Mouse (Mus musculus) cortical plate, adult 2 months (tissue): ENCODE results near the gene Tas2r137. TPM values are rescaled to one million over a fixed set of nuclear protein-coding genes. Genes with fewer than 3 reads are reported as not detected.

Source experiments
- H3K27ac ChIP-seq: fragments of 200-500 bp; 2 replicates; pipeline ENCODE4 v1.5.1; 2012; ENCODE audit warnings: low read length, control low read depth, inconsistent platforms; ENCODE audit not compliant: insufficient read depth
- H3K4me1 ChIP-seq: fragments of 200-500 bp; 2 replicates; pipeline ENCODE4 v1.6.1; 2011; ENCODE audit warnings: low read length; ENCODE audit not compliant: control insufficient read depth, insufficient read depth
- H3K4me3 ChIP-seq: fragments of 200-500 bp; 2 replicates; pipeline ENCODE4 v1.5.1; 2011; ENCODE audit warnings: mild to moderate bottlenecking, low read length, control low read depth; ENCODE audit not compliant: insufficient read depth
- CTCF ChIP-seq: fragments of 200-500 bp; IDR thresholded peaks from 2 replicates; pipeline ENCODE4 v1.5.1; 2011; ENCODE audit warnings: mild to moderate bottlenecking, control low read depth, low read length; ENCODE audit not compliant: insufficient read depth; ENCODE audit errors: extremely low read depth
- POLR2A ChIP-seq: fragments of 200-500 bp; IDR thresholded peaks from 2 replicates; pipeline ENCODE4 v1.6.1; 2011; ENCODE audit warnings: mild to moderate bottlenecking, low read length, control low read depth; ENCODE audit not compliant: insufficient read depth; ENCODE audit errors: extremely low read depth
- polyA plus RNA-seq: library from polyadenylated mRNA; depleted of rRNA; stranded (reverse); fragments of >200 nt; gene quantifications from 2 replicates; pipeline ENCODE4 v1.2.3, GENCODE M21; 2012; rRNA removed

Tas2r137 gene
- polyA plus RNA-seq, 1 experiment = 0.19 TPM

DNA sequence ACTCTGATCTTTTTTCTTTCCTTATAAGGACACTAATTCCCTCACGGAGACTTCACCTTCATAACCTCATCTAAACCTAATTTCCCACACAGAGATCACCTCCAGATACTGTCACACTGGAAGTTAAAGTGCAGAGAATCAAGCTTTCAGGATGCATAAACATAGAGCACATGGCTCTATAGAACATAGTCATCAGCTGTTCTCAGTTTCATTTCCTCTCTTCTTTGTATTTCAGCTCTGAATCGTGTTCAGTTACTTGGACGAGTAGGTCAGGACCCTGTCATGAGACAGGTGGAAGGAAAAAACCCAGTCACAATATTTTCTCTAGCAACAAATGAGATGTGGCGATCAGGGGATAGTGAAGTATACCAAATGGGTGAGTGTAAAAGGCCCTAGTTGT, 14.9 kb upstream of the Tas2r137 start:
- no peak overlapping the region for H3K4me3 ChIP-seq
- TF ChIP-seq POLR2A = no peak
- no peak for TF ChIP-seq CTCF
- no peaks in the 10 kb centered on the region for H3K4me1 ChIP-seq
- no peak overlapping the region for H3K27ac ChIP-seq

DNA sequence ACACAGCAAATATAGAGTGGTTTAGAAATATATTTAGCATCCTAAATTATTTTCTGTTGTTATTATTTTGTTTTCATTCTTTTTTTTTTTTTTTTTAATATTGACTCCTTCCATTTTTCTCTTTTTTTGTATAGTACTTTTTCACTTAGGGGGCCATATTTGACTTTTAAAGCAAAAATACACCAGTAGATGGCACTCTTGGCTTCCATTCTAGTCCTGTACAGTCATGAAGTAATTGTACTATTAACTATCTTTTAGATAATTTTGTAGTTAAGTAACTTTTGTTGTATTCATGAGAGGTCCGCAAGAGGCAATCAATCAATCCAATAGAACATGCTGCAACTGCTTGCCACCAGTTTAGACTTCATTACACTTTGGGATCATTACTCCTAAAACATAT, 11.3 kb upstream of the Tas2r137 start:
- TF ChIP-seq CTCF = no peak
- no peak for TF ChIP-seq POLR2A
- Histone ChIP-seq H3K27ac (no peak overlapping the region), H3K4me1 (no peaks in the 10 kb centered on the region), H3K4me3 (no peak overlapping the region)

DNA sequence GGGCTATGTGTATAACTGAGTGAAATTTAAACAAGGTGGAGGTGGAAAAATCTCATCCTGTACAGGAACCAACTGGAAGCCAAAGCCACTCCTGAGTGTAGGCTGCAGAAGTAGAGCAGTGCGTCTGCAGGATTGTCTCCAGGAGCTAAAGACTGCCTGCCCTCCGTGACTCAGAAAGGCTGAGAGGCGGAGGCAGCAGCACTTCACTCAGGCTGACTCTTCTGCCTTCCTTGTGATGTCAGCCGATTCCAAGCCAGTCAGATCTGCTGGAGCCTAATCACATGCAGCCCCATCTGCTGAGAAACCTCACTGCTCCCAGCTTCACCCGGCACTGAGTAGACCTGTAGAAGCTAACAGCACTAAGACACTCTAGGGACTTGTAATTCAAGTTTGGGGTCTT, 8.7 kb upstream of the Tas2r137 start:
- TF ChIP-seq POLR2A (no peak), CTCF (no peak)
- Histone ChIP-seq H3K4me3 (no peak overlapping the region), H3K27ac (no peak overlapping the region), H3K4me1 (no peaks in the 10 kb centered on the region)

DNA sequence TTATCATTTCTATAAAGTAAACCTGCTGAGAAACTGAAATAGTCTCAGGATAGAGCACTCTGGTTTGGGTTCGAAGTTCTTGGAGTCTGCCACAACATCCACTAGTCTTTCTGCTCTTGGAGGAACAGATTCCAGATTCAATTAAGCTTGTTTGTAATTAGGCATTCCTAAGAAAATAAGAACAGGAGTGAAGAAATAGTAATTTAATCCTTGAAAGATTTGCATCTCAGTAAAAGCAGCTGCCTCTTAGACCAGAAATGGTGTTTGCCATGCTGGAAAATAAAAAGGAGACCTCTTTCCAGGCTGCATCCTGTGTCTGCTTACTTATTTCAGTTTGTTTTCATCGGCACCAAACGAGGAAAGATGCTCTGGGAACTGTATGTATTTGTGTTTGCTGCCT, 2.2 kb downstream of the Tas2r137 start, which contains the start of gene Tas2r108:
Gene Tas2r108 (plus strand): TSS at position 301 of the 400 bp plus-strand sequence.
- no peaks in the 10 kb centered on the region for H3K4me1 ChIP-seq
- H3K4me3 ChIP-seq = no peak within 1 kb of the TSS
- TF ChIP-seq CTCF (no peak), POLR2A (no peak)
- H3K27ac ChIP-seq = no peak within 1 kb of the TSS

DNA sequence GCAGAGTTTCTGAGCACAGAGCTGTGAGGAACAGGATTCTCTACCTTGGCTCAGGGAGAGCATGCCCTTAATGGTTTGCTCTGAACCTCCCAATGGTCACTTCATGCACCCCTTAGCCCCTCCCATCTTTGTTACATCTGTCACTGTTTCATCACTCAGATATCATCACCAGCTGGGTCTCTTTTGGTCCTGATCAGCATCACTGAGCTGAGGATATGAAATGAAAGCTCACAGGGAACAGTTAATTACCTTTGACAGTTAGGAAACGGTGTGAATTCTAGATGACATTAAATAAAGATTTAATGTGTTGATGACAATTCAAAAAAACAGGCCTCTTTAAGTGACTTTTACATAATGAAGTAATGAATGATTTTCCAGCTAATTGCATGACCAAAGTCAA, 28.4 kb downstream of the Tas2r137 start, which contains the start of gene Prss37:
Gene Prss37 (minus strand): TSS at position 101 of the 400 bp plus-strand sequence.
- H3K4me3 ChIP-seq = no peak within 1 kb of the TSS
- no peak within 1 kb of the TSS for H3K27ac ChIP-seq
- no peaks in the 10 kb centered on the region for H3K4me1 ChIP-seq
- TF ChIP-seq POLR2A = no peak
- TF ChIP-seq CTCF = no peak

Other genes with a start within 250 kb of the Tas2r137 start
- 38.1 and 40.8 TPM in 2 replicates for gene Agk, start 166.1 kb upstream of the Tas2r137 start, polyA plus RNA-seq
- gene E330009J07Rik, start 55.1 kb upstream of the Tas2r137 start, polyA plus RNA-seq = 34.9 and 36.6 TPM in 2 replicates
- 0.11 and 0.17 TPM in 2 replicates for gene Wee2, start 52.1 kb upstream of the Tas2r137 start, polyA plus RNA-seq
- gene Ssbp1, start 19.9 kb upstream of the Tas2r137 start, polyA plus RNA-seq = 40.4 and 41.9 TPM in 2 replicates
- 0.36 TPM in 1 of 2 replicates, not detected in the other for gene Tas2r108, start 2.3 kb downstream of the Tas2r137 start, polyA plus RNA-seq
- not detected in 2 replicates for gene Prss37, start 28.3 kb downstream of the Tas2r137 start, polyA plus RNA-seq
- gene Olfr461, start 63.8 kb downstream of the Tas2r137 start, polyA plus RNA-seq = not detected in 2 replicates
- gene Olfr460, start 78.3 kb downstream of the Tas2r137 start, polyA plus RNA-seq = 0.13 and 0.17 TPM in 2 replicates
- 3.0 and 3.9 TPM in 2 replicates for gene Clec5a, start 94.6 kb downstream of the Tas2r137 start, polyA plus RNA-seq
- not detected in 2 replicates for gene Tas2r138, start 122.1 kb downstream of the Tas2r137 start, polyA plus RNA-seq
- gene Mgam, start 137.6 kb downstream of the Tas2r137 start, polyA plus RNA-seq = 0.06 TPM in 1 of 2 replicates, not detected in the other